Mouse (Mus musculus): Measurements from ENCODE around the gene Slc5a5. TPM values are rescaled to one million over a fixed set of nuclear protein-coding genes. Genes with fewer than 3 reads are reported as not detected.
"Not testable (repeated sequence)": the region's sequence is repeated elsewhere in the genome, so short reads cannot be mapped to it uniquely, and the experiment has no call there.

Slc5a5 gene
- polyA plus RNA-seq, 1 experiment from 2014 or later = 0.71 TPM

DNA sequence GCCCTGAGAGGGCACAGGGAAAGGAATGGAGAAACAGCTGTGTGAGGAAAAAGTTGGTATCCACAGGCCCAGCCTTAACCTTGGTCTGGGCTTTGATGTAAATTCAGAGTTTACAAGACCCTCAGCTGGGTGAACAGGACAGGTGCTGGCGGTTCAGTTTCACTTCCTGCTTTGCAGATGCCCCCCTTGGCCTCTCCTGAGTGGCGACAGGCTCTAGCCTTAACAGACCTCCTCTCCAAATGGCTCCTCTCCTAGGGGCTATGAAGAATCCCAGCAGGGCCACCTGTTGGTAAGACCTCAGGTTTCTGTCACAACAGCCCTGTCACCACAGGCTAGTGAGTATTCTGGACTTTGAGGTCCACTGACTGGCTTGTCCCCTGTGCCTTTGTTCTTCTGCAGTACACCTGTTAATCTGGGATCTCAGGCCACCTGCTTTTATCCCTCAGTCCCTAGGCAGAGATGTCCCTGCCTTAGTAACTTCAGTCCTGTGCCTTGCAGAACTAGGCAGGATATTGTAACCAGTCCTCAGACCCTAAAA, 6.2 kb upstream of the Slc5a5 start:
- H3K4me3 ChIP-seq (ENCODE audit: low read depth, low read length) = no peak overlapping the region
- no peak for DNase-seq (ENCODE audit: low spot score)
- no peak for ATAC-seq (ENCODE audit: low FRiP score)
- no peaks in the 10 kb centered on the region for H3K9me3 ChIP-seq (ENCODE audit: control insufficient read depth, low read length)
- WGBS = 48% methylated on average over 2 of the region's 2 CpGs
- no peaks in the 10 kb centered on the region; the same call in 1 of the 2 replicates for H3K36me3 ChIP-seq (ENCODE audit: control insufficient read depth, insufficient read depth, low read length)
- no peak overlapping the region for H3K27ac ChIP-seq (ENCODE audit: low read depth, low read length)
- H3K9ac ChIP-seq (ENCODE audit: low read depth, low read length) = peak overlapping the region; percentile 75
- 0 out of 2 replicates have a peak, but pooled peaks cover 2% of the 10 kb centered on the region for H3K27me3 ChIP-seq (ENCODE audit: control insufficient read depth, insufficient read depth, low read length)
- H3K4me2 ChIP-seq (replicated peaks; ENCODE audit: low read depth, low read length) = no peak overlapping the region
- H3K4me1 ChIP-seq (replicated peaks; ENCODE audit: control insufficient read depth, insufficient read depth, low read length) = peaks cover 6% of the 10 kb centered on the region; the same call in 1 of the 2 replicates

DNA sequence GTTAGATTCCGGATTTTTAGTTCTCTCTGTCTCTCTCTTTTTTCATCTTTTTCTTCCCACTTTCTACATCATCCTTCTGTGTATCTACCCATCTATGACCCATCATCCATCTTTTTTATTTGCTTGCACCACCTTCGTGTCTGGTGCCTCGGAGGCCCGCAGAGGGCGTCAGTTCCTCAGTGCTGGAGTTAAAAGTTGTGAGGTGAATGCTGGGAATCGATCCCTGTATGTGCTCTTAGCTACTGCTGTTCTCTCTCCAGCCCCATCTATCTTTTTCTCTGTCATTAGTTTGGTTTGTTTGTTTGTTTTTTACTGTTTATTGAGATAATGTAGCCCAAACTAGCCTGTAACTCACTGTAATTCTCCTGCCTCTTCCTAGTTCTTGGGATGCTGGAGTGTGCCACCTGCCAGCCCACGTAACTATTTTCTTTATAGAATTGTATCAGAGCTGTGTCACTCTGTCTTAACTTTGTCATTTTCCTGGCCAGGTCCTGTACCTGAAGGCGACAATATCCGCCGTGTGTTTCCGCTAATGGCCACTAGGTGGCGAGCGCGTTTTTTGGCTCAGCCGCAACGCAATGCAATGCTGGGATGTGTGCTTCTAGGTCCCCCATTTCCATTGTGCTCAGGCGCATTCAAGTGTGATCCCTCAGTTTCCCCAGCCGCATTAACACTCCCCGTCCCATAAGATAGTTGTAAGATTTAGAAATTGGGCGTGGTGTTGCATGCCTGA, 5.3 kb upstream of the Slc5a5 start:
- WGBS = 0% methylated on average over 20 of the region's 20 CpGs

DNA sequence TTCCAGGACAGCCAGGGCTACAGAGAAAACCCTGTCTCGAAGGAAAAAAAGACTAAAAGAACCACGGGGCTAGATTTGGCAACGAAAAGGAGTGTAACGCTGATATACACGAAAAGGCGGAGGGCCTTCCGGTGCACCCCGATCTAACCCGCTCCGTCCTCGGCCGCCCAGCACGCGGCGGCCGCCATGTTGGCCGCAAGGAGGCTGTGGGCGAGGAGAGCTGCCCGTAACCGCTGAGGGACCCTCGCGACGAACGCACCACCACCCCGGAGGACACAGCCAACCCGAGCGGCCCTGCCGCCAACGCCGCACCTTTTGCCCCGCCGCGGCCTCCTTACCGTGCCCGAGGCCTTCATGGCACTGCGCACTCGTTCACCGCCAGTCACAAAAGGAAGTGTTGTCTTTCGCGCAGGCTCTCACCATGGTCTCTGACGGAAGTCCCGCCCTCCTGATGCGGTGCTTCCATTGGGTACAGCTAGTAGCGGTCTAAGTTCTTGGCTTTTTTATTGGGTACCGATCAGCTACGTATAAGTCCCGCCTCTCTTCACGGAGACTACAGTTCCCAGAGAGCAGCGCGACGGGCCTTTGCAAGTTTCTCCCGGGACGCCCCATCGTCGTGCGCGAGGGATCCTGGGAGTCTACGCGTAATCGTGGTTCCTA, 4.6 kb upstream of the Slc5a5 start, which contains the start of gene Rpl18a:
Gene Rpl18a, minus strand, starts transcription at position 392 of the 660 bp plus-strand sequence.
- Histone ChIP-seq H3K4me2 (replicated peaks; ENCODE audit: low read depth, low read length) (peak within 1 kb of the TSS; percentile 85), H3K27me3 (ENCODE audit: control insufficient read depth, insufficient read depth, low read length) (peaks cover 17% of the 10 kb centered on the region), H3K9ac (ENCODE audit: low read depth, low read length) (peak within 1 kb of the TSS; percentile 75), H3K4me3 (ENCODE audit: low read depth, low read length) (peak within 1 kb of the TSS; percentile 66), H3K4me1 (replicated peaks; ENCODE audit: control insufficient read depth, insufficient read depth, low read length) (peaks cover 10% of the 10 kb centered on the region; the same call in 1 of the 2 replicates), H3K27ac (ENCODE audit: low read depth, low read length) (peak within 1 kb of the TSS; percentile 59), H3K36me3 (ENCODE audit: control insufficient read depth, insufficient read depth, low read length) (no peaks in the 10 kb centered on the region; the same call in 1 of the 2 replicates), H3K9me3 (ENCODE audit: control insufficient read depth, low read length) (no peaks in the 10 kb centered on the region)
- ATAC-seq (ENCODE audit: low FRiP score) (peak; percentile 97), DNase-seq (ENCODE audit: low spot score) (peak; percentile 97)
- 0% methylated on average over 57 of the region's 60 CpGs for WGBS

More for the DNA sequence above, 5.3 kb upstream of the Slc5a5 start:
- DNase-seq (ENCODE audit: low spot score) (peak; percentile 94), ATAC-seq (ENCODE audit: low FRiP score) (peak; percentile 61)
- Histone ChIP-seq H3K4me3 (ENCODE audit: low read depth, low read length) (peak overlapping the region; percentile 66), H3K36me3 (ENCODE audit: control insufficient read depth, insufficient read depth, low read length) (no peaks in the 10 kb centered on the region; the same call in 1 of the 2 replicates), H3K4me1 (replicated peaks; ENCODE audit: control insufficient read depth, insufficient read depth, low read length) (peaks cover 6% of the 10 kb centered on the region; the same call in 1 of the 2 replicates), H3K27ac (ENCODE audit: low read depth, low read length) (peak overlapping the region; percentile 59), H3K4me2 (replicated peaks; ENCODE audit: low read depth, low read length) (peak overlapping the region; percentile 67), H3K27me3 (ENCODE audit: control insufficient read depth, insufficient read depth, low read length) (peaks cover 11% of the 10 kb centered on the region), H3K9me3 (ENCODE audit: control insufficient read depth, low read length) (no peaks in the 10 kb centered on the region), H3K9ac (ENCODE audit: low read depth, low read length) (peak overlapping the region; percentile 75)

DNA sequence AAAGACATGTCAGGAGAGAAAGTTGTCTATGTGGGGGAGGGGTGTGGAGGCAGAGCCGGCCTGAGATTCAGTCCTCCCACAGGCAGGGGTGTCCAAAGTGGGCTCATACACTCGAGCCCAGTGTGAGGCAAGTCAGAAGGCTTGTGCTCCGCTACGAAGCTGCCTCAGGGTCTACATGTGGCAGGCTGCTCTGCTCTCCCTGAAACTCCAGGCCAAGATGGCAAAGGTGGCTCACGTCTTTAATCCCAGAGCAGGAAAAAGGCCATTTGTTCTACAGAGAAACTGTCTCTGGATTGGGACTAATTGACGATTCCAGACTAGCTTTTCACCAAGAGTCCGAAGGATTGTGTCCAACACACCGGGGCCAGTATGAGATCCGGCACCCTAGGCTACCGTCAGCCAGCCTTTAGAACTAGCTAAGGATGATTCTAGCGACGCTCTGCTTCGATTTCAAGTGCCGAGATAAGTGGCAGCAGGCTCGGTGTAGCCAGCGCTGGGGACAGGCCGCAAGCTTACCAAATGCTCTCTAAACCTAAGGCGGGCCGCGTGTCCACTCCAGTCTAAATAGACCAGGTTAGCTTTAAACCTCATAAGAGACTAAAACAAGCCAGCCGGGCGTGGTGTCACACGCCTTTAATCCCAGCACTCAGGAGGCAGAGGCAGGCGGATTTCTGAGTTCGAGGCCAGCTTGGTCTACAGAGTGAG, 3.9 kb upstream of the Slc5a5 start:
- no peaks in the 10 kb centered on the region; the same call in 1 of the 2 replicates for H3K36me3 ChIP-seq (ENCODE audit: control insufficient read depth, insufficient read depth, low read length)
- no peak for DNase-seq (ENCODE audit: low spot score)
- 0 out of 2 replicates have a peak overlapping the region, but pooled peaks have one; percentile 6 for H3K27ac ChIP-seq (ENCODE audit: low read depth, low read length)
- ATAC-seq (ENCODE audit: low FRiP score) = no peak
- H3K4me3 ChIP-seq (ENCODE audit: low read depth, low read length) = peak overlapping the region; percentile 66
- H3K4me1 ChIP-seq (replicated peaks; ENCODE audit: control insufficient read depth, insufficient read depth, low read length) = peaks cover 13% of the 10 kb centered on the region; the same call in 1 of the 2 replicates
- H3K9ac ChIP-seq (ENCODE audit: low read depth, low read length) = peak overlapping the region; percentile 71
- peak overlapping the region; percentile 85 for H3K4me2 ChIP-seq (replicated peaks; ENCODE audit: low read depth, low read length)
- H3K27me3 ChIP-seq (ENCODE audit: control insufficient read depth, insufficient read depth, low read length) = peaks cover 24% of the 10 kb centered on the region
- H3K9me3 ChIP-seq (ENCODE audit: control insufficient read depth, low read length) = no peaks in the 10 kb centered on the region
- WGBS = 6% methylated on average over 25 of the region's 25 CpGs

DNA sequence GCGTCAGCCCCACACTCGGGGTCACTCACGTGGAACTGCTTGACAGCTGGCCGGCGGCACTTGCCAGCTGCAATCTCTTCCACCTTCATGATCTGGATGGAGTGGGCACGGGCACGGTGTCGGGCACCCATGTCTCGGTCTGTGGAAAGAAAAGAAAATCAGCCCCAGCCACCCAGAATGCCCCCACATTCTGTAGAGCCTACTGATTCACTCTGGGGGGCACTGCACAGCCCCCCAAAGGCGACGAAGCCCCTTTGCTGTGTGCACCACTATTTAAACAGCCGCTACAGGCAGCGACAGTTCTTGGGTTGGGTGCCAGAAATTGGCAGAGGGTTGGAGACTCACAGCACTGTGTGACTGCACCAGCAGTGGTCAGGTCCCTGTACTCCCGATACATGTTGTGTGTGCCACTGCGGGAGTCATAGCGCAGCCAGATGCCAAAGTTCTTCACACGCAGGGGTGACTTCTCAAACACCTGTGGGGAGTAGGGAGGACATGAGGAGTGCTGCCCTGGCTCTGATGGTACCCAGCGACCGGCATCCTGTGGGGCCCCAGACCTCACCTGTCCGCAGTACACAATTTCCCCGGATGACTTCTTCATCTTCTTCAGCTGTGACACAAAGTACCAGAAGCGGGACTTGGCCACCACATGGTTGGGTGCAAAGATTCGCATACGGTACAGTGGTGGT, 3.2 kb upstream of the Slc5a5 start:
- H3K27ac ChIP-seq (ENCODE audit: low read depth, low read length); H3K9me3 ChIP-seq (ENCODE audit: control insufficient read depth, low read length); ATAC-seq (ENCODE audit: low FRiP score); H3K36me3 ChIP-seq (ENCODE audit: control insufficient read depth, insufficient read depth, low read length); DNase-seq (ENCODE audit: low spot score): not testable (repeated sequence)
- peaks cover 13% of the 10 kb centered on the region; the same call in 1 of the 2 replicates for H3K4me1 ChIP-seq (replicated peaks; ENCODE audit: control insufficient read depth, insufficient read depth, low read length)
- H3K4me2 ChIP-seq (replicated peaks; ENCODE audit: low read depth, low read length) = peak overlapping the region; percentile 85
- H3K4me3 ChIP-seq (ENCODE audit: low read depth, low read length) = peak overlapping the region; percentile 66
- peaks cover 31% of the 10 kb centered on the region for H3K27me3 ChIP-seq (ENCODE audit: control insufficient read depth, insufficient read depth, low read length)
- peak overlapping the region; percentile 71 for H3K9ac ChIP-seq (ENCODE audit: low read depth, low read length)
- WGBS = 86% methylated on average over 21 of the region's 24 CpGs

DNA sequence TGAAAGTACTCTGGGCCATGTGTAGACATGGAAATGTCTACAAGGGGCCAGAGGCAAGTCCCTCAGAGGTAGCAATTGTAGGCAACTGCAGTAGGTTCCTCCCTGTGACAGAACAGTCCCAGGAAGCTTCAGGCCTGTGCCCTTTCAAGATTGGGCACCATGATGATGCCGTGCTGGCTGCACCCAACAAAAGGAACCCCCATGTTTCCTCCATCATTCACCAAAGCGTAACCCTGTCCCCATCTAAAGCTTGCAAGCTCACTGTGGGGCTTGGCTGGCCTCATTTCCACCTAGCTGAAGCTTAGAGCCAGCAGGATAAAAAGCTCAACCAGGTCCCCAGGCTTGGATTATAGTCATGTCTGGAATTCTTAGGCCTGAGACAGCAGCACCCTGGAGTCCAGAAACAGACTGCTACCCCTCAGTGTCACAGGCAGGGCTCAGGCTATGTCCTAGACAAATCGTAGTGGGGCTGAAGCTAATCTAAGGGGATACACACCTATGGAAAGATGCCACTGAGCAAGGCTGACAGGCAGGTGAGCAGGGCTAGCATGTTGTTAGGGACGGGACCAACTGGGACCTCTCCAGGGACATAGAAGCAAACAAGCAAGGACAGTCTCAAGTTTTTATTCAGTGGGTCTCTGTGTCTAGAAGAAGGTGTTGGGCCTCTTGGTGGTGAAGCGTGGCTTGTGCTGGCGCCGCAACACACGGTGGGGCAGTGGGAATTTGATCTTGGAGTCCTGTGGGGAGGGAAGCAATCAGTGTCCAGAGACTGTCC, 2.4 kb upstream of the Slc5a5 start:
- WGBS = 89% methylated on average over 8 of the region's 8 CpGs
- H3K27ac ChIP-seq (ENCODE audit: low read depth, low read length) = no peak overlapping the region
- H3K4me3 ChIP-seq (ENCODE audit: low read depth, low read length) = no peak overlapping the region
- no peak for ATAC-seq (ENCODE audit: low FRiP score)
- H3K9ac ChIP-seq (ENCODE audit: low read depth, low read length) = no peak overlapping the region
- H3K4me2 ChIP-seq (replicated peaks; ENCODE audit: low read depth, low read length) = no peak overlapping the region
- H3K27me3 ChIP-seq (ENCODE audit: control insufficient read depth, insufficient read depth, low read length) = peaks cover 39% of the 10 kb centered on the region
- peaks cover 13% of the 10 kb centered on the region; the same call in 1 of the 2 replicates for H3K4me1 ChIP-seq (replicated peaks; ENCODE audit: control insufficient read depth, insufficient read depth, low read length)
- DNase-seq (ENCODE audit: low spot score) = no peak
- H3K36me3 ChIP-seq (ENCODE audit: control insufficient read depth, insufficient read depth, low read length) = no peaks in the 10 kb centered on the region; the same call in 1 of the 2 replicates
- H3K9me3 ChIP-seq (ENCODE audit: control insufficient read depth, low read length) = no peaks in the 10 kb centered on the region

DNA sequence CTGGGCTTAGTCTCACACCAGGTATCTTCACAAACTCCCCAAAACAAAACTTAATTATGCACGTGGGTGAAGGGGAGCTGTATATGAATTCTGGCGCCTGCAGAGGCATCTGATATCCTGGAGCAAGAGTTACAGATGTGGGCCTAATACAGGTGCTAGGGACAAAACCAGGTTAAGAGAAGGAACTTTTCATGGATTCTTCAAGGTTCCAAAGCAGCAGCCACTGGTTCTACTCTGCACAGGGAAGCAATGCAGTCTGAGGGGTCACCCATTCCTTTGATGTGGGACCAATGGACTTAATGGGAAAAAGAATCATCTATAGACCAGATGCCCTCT, 1.8 kb upstream of the Slc5a5 start:
- H3K9ac ChIP-seq (ENCODE audit: low read depth, low read length) = no peak overlapping the region
- no peak overlapping the region for H3K4me3 ChIP-seq (ENCODE audit: low read depth, low read length)
- peaks cover 13% of the 10 kb centered on the region; the same call in 1 of the 2 replicates for H3K4me1 ChIP-seq (replicated peaks; ENCODE audit: control insufficient read depth, insufficient read depth, low read length)
- H3K4me2 ChIP-seq (replicated peaks; ENCODE audit: low read depth, low read length) = no peak overlapping the region
- no peaks in the 10 kb centered on the region for H3K9me3 ChIP-seq (ENCODE audit: control insufficient read depth, low read length)
- peaks cover 39% of the 10 kb centered on the region for H3K27me3 ChIP-seq (ENCODE audit: control insufficient read depth, insufficient read depth, low read length)
- no peak overlapping the region for H3K27ac ChIP-seq (ENCODE audit: low read depth, low read length)
- ATAC-seq (ENCODE audit: low FRiP score) (no peak), DNase-seq (ENCODE audit: low spot score) (no peak)
- no peaks in the 10 kb centered on the region; the same call in 1 of the 2 replicates for H3K36me3 ChIP-seq (ENCODE audit: control insufficient read depth, insufficient read depth, low read length)
- WGBS = 73% methylated on average over 2 of the region's 2 CpGs
